Mouse (Mus musculus): ENCODE results near the gene Phf1.
"Not testable (repeated sequence)": the region's sequence is repeated elsewhere in the genome, so short reads cannot be mapped to it uniquely, and the experiment has no call there.

The Phf1 gene

GRCm38 (mm10) chr17:26977354-26977753, 44.5 kb downstream of the Phf1 start:
- DNase-seq (ENCODE audit: low spot score in 2 of 2): not testable (repeated sequence)

GRCm38 (mm10) chr17:26979426-26979825, 46.6 kb downstream of the Phf1 start:
- DNase-seq (ENCODE audit: low spot score in 2 of 2): no peak

GRCm38 (mm10) chr17:26981050-26981449, 48.2 kb downstream of the Phf1 start:
- no peak for DNase-seq (ENCODE audit: low spot score in 2 of 2)

GRCm38 (mm10) chr17:26983382-26983781, 50.5 kb downstream of the Phf1 start:
- DNase-seq (ENCODE audit: low spot score in 2 of 2): no peak

- DNase-seq (ENCODE audit: low spot score in 2 of 2): no peak
Measured at GRCm38 (mm10) chr17:26985503-26986179, 52.8 kb downstream of the Phf1 start.

Data from urinary bladder, postnatal 36 days (tissue).